Mouse (Mus musculus): Measurements from ENCODE around the gene Hras. TPM values are rescaled to one million over a fixed set of nuclear protein-coding genes. Genes with fewer than 3 reads are reported as not detected.
A peak's percentile ranks its signal among the peaks of the same experiment; 100 is the strongest.

The Hras gene
- total and polyA plus RNA-seq, 2 experiments from 2014 or later: 103 to 198 TPM

- Histone ChIP-seq H3K4me1 (ENCODE audit: insufficient read depth) (no peaks in the 10 kb centered on the region), H3K9ac (no peak overlapping the region), H3K36me3 (ENCODE audit: insufficient read depth) (no peaks in the 10 kb centered on the region), H3K4me3 (ENCODE audit: low read depth, low read length) (no peak overlapping the region), H3K27me3 (ENCODE audit: insufficient read depth, low read length) (no peaks in the 10 kb centered on the region), H3K9me3 (ENCODE audit: low read length) (no peaks in the 10 kb centered on the region), H3K27ac (ENCODE audit: low read depth, low read length) (no peak overlapping the region), H3K4me2 (ENCODE audit: low read depth) (no peak overlapping the region)
- peak; percentile 92 for DNase-seq
- WGBS: 1% methylated on average over 8 of the region's 8 CpGs
- peak; percentile 94 for TF ChIP-seq CTCF (IDR thresholded peaks at IDR 0.05; ENCODE audit: low read depth)
- ATAC-seq: peak; percentile 45; the same call in 1 of the 2 replicates
Observed at GRCm38 (mm10) chr7:141176173-141176572, 17.6 kb downstream of the Hras start.

GRCm38 (mm10) chr7:141175068-141175467 lies 18.7 kb downstream of the Hras start:
- ATAC-seq (no peak), DNase-seq (no peak)
- H3K27ac ChIP-seq (ENCODE audit: low read depth, low read length): no peak overlapping the region
- no peaks in the 10 kb centered on the region for H3K36me3 ChIP-seq (ENCODE audit: insufficient read depth)
- no peak overlapping the region for H3K4me2 ChIP-seq (ENCODE audit: low read depth)
- no peak overlapping the region for H3K4me3 ChIP-seq (ENCODE audit: low read depth, low read length)
- no peaks in the 10 kb centered on the region for H3K27me3 ChIP-seq (ENCODE audit: insufficient read depth, low read length)
- no peaks in the 10 kb centered on the region for H3K4me1 ChIP-seq (ENCODE audit: insufficient read depth)
- no peak overlapping the region for H3K9ac ChIP-seq
- peak; percentile 26; the same call in 1 of the 2 replicates for TF ChIP-seq CTCF (IDR thresholded peaks at IDR 0.05; ENCODE audit: low read depth)
- no peaks in the 10 kb centered on the region for H3K9me3 ChIP-seq (ENCODE audit: low read length)
- 83% methylated on average over 4 of the region's 4 CpGs for WGBS

- peak overlapping the region; percentile 58 for H3K4me3 ChIP-seq (ENCODE audit: low read depth, low read length)
- no peaks in the 10 kb centered on the region for H3K9me3 ChIP-seq (ENCODE audit: low read length)
- H3K27me3 ChIP-seq (ENCODE audit: insufficient read depth, low read length): no peaks in the 10 kb centered on the region
- 0 out of 2 replicates have a peak, but pooled peaks cover 3% of the 10 kb centered on the region for H3K4me1 ChIP-seq (ENCODE audit: insufficient read depth)
- DNase-seq (no peak), ATAC-seq (no peak)
- WGBS: 87% methylated on average over 5 of the region's 5 CpGs
- TF ChIP-seq CTCF (IDR thresholded peaks at IDR 0.05; ENCODE audit: low read depth): no peak
- H3K36me3 ChIP-seq (ENCODE audit: insufficient read depth): no peaks in the 10 kb centered on the region
- peak overlapping the region; percentile 95; the same call in 1 of the 2 replicates for H3K27ac ChIP-seq (ENCODE audit: low read depth, low read length)
- peak overlapping the region; percentile 72 for H3K4me2 ChIP-seq (ENCODE audit: low read depth)
- H3K9ac ChIP-seq: peak overlapping the region; percentile 73
Observed at GRCm38 (mm10) chr7:141173323-141173850, 20.4 kb downstream of the Hras start.

- Histone ChIP-seq H3K4me1 (ENCODE audit: insufficient read depth) (peaks cover 8% of the 10 kb centered on the region; the same call in 1 of the 2 replicates), H3K36me3 (ENCODE audit: insufficient read depth) (no peaks in the 10 kb centered on the region), H3K4me2 (ENCODE audit: low read depth) (peak within 1 kb of the TSS; percentile 72), H3K9ac (peak within 1 kb of the TSS; percentile 73), H3K27ac (ENCODE audit: low read depth, low read length) (peak within 1 kb of the TSS; percentile 95), H3K9me3 (ENCODE audit: low read length) (no peaks in the 10 kb centered on the region), H3K27me3 (ENCODE audit: insufficient read depth, low read length) (no peaks in the 10 kb centered on the region), H3K4me3 (ENCODE audit: low read depth, low read length) (peak within 1 kb of the TSS; percentile 58)
- ATAC-seq (peak; percentile 99), DNase-seq (peak; percentile 98)
- 0 out of 2 replicates have a peak, but pooled peaks have one; percentile 3 for TF ChIP-seq CTCF (IDR thresholded peaks at IDR 0.05; ENCODE audit: low read depth)
- 2% methylated on average over 55 of the region's 55 CpGs for WGBS
Observed at GRCm38 (mm10) chr7:141172116-141173006, 21.4 kb downstream of the Hras start, which contains the start of gene Rnh1. TSS of gene Rnh1 (minus strand) at chr7:141172857.

- Histone ChIP-seq H3K27ac (ENCODE audit: low read depth, low read length) (no peak overlapping the region), H3K4me1 (ENCODE audit: insufficient read depth) (peaks cover 8% of the 10 kb centered on the region; the same call in 1 of the 2 replicates), H3K36me3 (ENCODE audit: insufficient read depth) (no peaks in the 10 kb centered on the region), H3K9ac (no peak overlapping the region), H3K4me2 (ENCODE audit: low read depth) (no peak overlapping the region), H3K4me3 (ENCODE audit: low read depth, low read length) (no peak overlapping the region), H3K27me3 (ENCODE audit: insufficient read depth, low read length) (no peaks in the 10 kb centered on the region), H3K9me3 (ENCODE audit: low read length) (no peaks in the 10 kb centered on the region)
- no peak for ATAC-seq
- no peak for DNase-seq
- TF ChIP-seq CTCF (IDR thresholded peaks at IDR 0.05; ENCODE audit: low read depth): no peak
Observed at GRCm38 (mm10) chr7:141169866-141170265, 23.9 kb downstream of the Hras start.

GRCm38 (mm10) chr7:141169300-141169699 lies 24.5 kb downstream of the Hras start:
- Histone ChIP-seq H3K4me3 (ENCODE audit: low read depth, low read length) (no peak overlapping the region), H3K27ac (ENCODE audit: low read depth, low read length) (no peak overlapping the region), H3K4me1 (ENCODE audit: insufficient read depth) (peaks cover 8% of the 10 kb centered on the region; the same call in 1 of the 2 replicates), H3K9ac (no peak overlapping the region), H3K9me3 (ENCODE audit: low read length) (no peaks in the 10 kb centered on the region), H3K27me3 (ENCODE audit: insufficient read depth, low read length) (no peaks in the 10 kb centered on the region), H3K36me3 (ENCODE audit: insufficient read depth) (no peaks in the 10 kb centered on the region), H3K4me2 (ENCODE audit: low read depth) (no peak overlapping the region)
- WGBS: 34% methylated on average over 1 of the region's 1 CpGs
- DNase-seq (no peak), ATAC-seq (no peak)
- no peak for TF ChIP-seq CTCF (IDR thresholded peaks at IDR 0.05; ENCODE audit: low read depth)
